Mouse (Mus musculus) E14TG2a.4 (cell line): ENCODE measurements around the gene F10.

Source experiments
- CTCF ChIP-seq: conservative IDR thresholded peaks from 2 replicates; pipeline ENCODE4 v1.5.1; 2014; ENCODE audit warnings: low read length
- NANOG ChIP-seq: IDR thresholded peaks from 2 replicates; pipeline ENCODE4 v1.6.1; 2014; ENCODE audit warnings: borderline replicate concordance, low read length, mixed read lengths
- POU5F1 ChIP-seq: IDR thresholded peaks from 2 replicates; pipeline ENCODE4 v1.6.1; 2014; ENCODE audit warnings: low read length, borderline replicate concordance

GRCm38 (mm10) chr8:13077542-13077941, 40.4 kb downstream of the F10 start:
- TF ChIP-seq CTCF (no peak), POU5F1 (no peak), NANOG (no peak)
